Mouse (Mus musculus) heart, embryonic 14.5 days (tissue): ENCODE results near the gene Shb. TPM values are rescaled to one million over a fixed set of nuclear protein-coding genes. Genes with fewer than 3 reads are reported as not detected.
"Not testable (repeated sequence)": the region's sequence is repeated elsewhere in the genome, so short reads cannot be mapped to it uniquely, and the experiment has no call there.

Experiments
- ATAC-seq: fragments of 200-750 bp; cut with Nextera tagmentation; 2 replicates; pipeline ENCODE4 v1.8.0; 2017; ENCODE audit warnings: low read depth, moderate TSS enrichment; ENCODE audit not compliant: insufficient number of reproducible peaks, insufficient read depth, low FRiP score
- H3K27ac ChIP-seq, 2 experiments: fragments of 200-500 bp in 1 of 2; fragments of 300-500 bp in 1 of 2; sonication (generic) in 1 of 2; replicated peaks in 1 of 2; 2 replicates each; pipeline ENCODE4 v1.5.1; 2012 to 2014; ENCODE audit warnings: low read depth in 2 of 2, low read length in 2 of 2, control low read depth in 1 of 2, mild to moderate bottlenecking in 1 of 2, mixed read lengths in 1 of 2; ENCODE audit not compliant: control insufficient read depth in 1 of 2, insufficient read depth in 1 of 2
- H3K27me3 ChIP-seq: fragments of 300-500 bp; sonication (generic); 2 replicates; pipeline ENCODE4 v1.6.1; 2014; ENCODE audit warnings: mild to moderate bottlenecking, low read length, control low read depth; ENCODE audit not compliant: control insufficient read depth, insufficient read depth
- H3K36me3 ChIP-seq: fragments of 300-500 bp; sonication (generic); 2 replicates; pipeline ENCODE4 v1.6.1; 2014; ENCODE audit warnings: mild to moderate bottlenecking, control low read depth, low read length, mixed read lengths; ENCODE audit not compliant: control insufficient read depth, insufficient read depth
- H3K4me1 ChIP-seq, 2 experiments: fragments of 200-500 bp in 1 of 2; fragments of 300-500 bp in 1 of 2; sonication (generic) in 1 of 2; 2 replicates each; pipeline ENCODE4 v1.6.1; 2012 to 2014; ENCODE audit warnings: low read length in 2 of 2, control low read depth in 1 of 2, mixed read lengths in 1 of 2; ENCODE audit not compliant: control insufficient read depth in 2 of 2, insufficient read depth in 2 of 2
- H3K4me2 ChIP-seq: fragments of 300-500 bp; sonication (generic); 2 replicates; pipeline ENCODE4 v1.6.1; 2014; ENCODE audit warnings: mild to moderate bottlenecking, low read length
- H3K4me3 ChIP-seq, 2 experiments: fragments of 200-500 bp in 1 of 2; fragments of 300-500 bp in 1 of 2; sonication (generic) in 1 of 2; 2 replicates each; pipeline ENCODE4 v1.5.1; 2012 to 2014; ENCODE audit warnings: low read length in 2 of 2, mild to moderate bottlenecking in 2 of 2, control low read depth in 1 of 2, low read depth in 1 of 2, moderate library complexity in 1 of 2; ENCODE audit not compliant: control insufficient read depth in 1 of 2, insufficient read depth in 1 of 2
- H3K9ac ChIP-seq: fragments of 300-500 bp; sonication (generic); 2 replicates; pipeline ENCODE4 v1.6.1; 2014; ENCODE audit warnings: mild to moderate bottlenecking, low read length
- H3K9me3 ChIP-seq: fragments of 300-500 bp; sonication (generic); 2 replicates; pipeline ENCODE4 v1.6.1; 2016; ENCODE audit warnings: low read length, control low read depth; ENCODE audit not compliant: control insufficient read depth
- WGBS: fragments of 180-500 bp; shearing (Covaris S2); extraction: QIAGEN DNeasy Blood & Tissue Kit; methylation state at CpG from one replicate; pipeline ENCODE4 v1.1.7; 2014; 5-methylcytosine and 5-hydroxymethylcytosine counted together
- polyA plus RNA-seq: library from polyadenylated mRNA; unstranded; fragments of >200 nt; fragmentation: Nextera tagmentation; extraction: Ambion mirVana; gene quantifications from 2 replicates; pipeline ENCODE4 v1.2.1, GENCODE M21; 2014

Gene Shb
- polyA plus RNA-seq, 1 experiment from 2014 or later, result 19.0 TPM

- no peak overlapping the region for H3K4me3 ChIP-seq
- no peaks in the 10 kb centered on the region for H3K9me3 ChIP-seq
- H3K27ac ChIP-seq, result peak overlapping the region; percentile 15 to 46; a peak in 2 of 4 replicates
- no peak overlapping the region for H3K4me2 ChIP-seq
- no peak overlapping the region for H3K9ac ChIP-seq
- H3K36me3 ChIP-seq, result peaks cover 54% of the 10 kb centered on the region
- no peak for ATAC-seq
- no peaks in the 10 kb centered on the region for H3K27me3 ChIP-seq
- peaks cover 17 to 40% of the 10 kb centered on the region in 2 experiments for H3K4me1 ChIP-seq
- WGBS, result 67% methylated on average over 7 of the region's 7 CpGs
Observed at GRCm38 (mm10) chr4:45403499-45403878, 128.8 kb downstream of the Shb start.

- H3K4me3 ChIP-seq, result no peak overlapping the region
- 25% methylated on average over 7 of the region's 7 CpGs for WGBS
- ATAC-seq, result no peak
- no peaks in the 10 kb centered on the region for H3K27me3 ChIP-seq
- peaks cover 59% of the 10 kb centered on the region for H3K36me3 ChIP-seq
- H3K4me1 ChIP-seq, result peaks cover 17 to 40% of the 10 kb centered on the region in 2 experiments
- H3K27ac ChIP-seq, result peak overlapping the region; percentile 15 to 46; a peak in 3 of 4 replicates
- H3K9ac ChIP-seq, result no peak overlapping the region
- H3K4me2 ChIP-seq, result no peak overlapping the region
- H3K9me3 ChIP-seq, result no peaks in the 10 kb centered on the region
Observed at GRCm38 (mm10) chr4:45402878-45403498, 129.3 kb downstream of the Shb start.

GRCm38 (mm10) chr4:45402281-45402680, 130.0 kb downstream of the Shb start:
- Histone ChIP-seq H3K9me3 (no peaks in the 10 kb centered on the region), H3K9ac (no peak overlapping the region), H3K27me3 (no peaks in the 10 kb centered on the region), H3K36me3 (peaks cover 66% of the 10 kb centered on the region), H3K27ac (no peak overlapping the region; a peak in 1 of 4 replicates), H3K4me1 (peaks cover 17 to 37% of the 10 kb centered on the region in 2 experiments), H3K4me3 (no peak overlapping the region), H3K4me2 (no peak overlapping the region)
- ATAC-seq, result no peak
- WGBS, result 96% methylated on average over 4 of the region's 4 CpGs

- ATAC-seq, result no peak
- Histone ChIP-seq H3K36me3 (peaks cover 73% of the 10 kb centered on the region), H3K9me3 (no peaks in the 10 kb centered on the region), H3K4me3 (no peak overlapping the region), H3K9ac (no peak overlapping the region), H3K4me1 (peaks cover 13 to 21% of the 10 kb centered on the region in 2 experiments), H3K27ac (no peak overlapping the region), H3K4me2 (no peak overlapping the region), H3K27me3 (no peaks in the 10 kb centered on the region)
- WGBS, result 93% methylated on average over 45 of the region's 45 CpGs
Observed at GRCm38 (mm10) chr4:45399421-45400210, 132.7 kb downstream of the Shb start.

- H3K9ac ChIP-seq, ATAC-seq, H3K27ac ChIP-seq, H3K9me3 ChIP-seq, H3K4me3 ChIP-seq, H3K4me2 ChIP-seq, H3K27me3 ChIP-seq: not testable (repeated sequence)
- Histone ChIP-seq H3K4me1 (peaks cover 8 to 14% of the 10 kb centered on the region in 2 experiments), H3K36me3 (peaks cover 60% of the 10 kb centered on the region)
- WGBS, result 74% methylated on average over 5 of the region's 5 CpGs
Observed at GRCm38 (mm10) chr4:45398315-45398714, 134.0 kb downstream of the Shb start.

- H3K4me1 ChIP-seq, H3K4me2 ChIP-seq, H3K4me3 ChIP-seq, H3K27ac ChIP-seq, H3K9ac ChIP-seq, H3K27me3 ChIP-seq, H3K9me3 ChIP-seq, ATAC-seq: not testable (repeated sequence)
- 86% methylated on average over 5 of the region's 6 CpGs for WGBS
- peaks cover 47% of the 10 kb centered on the region for H3K36me3 ChIP-seq
Observed at GRCm38 (mm10) chr4:45396211-45396610, 136.1 kb downstream of the Shb start.

- no peak overlapping the region for H3K9ac ChIP-seq
- H3K4me3 ChIP-seq, result no peak overlapping the region
- peaks cover 3 to 5% of the 10 kb centered on the region in 2 experiments; a peak in 2 of 4 replicates for H3K4me1 ChIP-seq
- H3K27me3 ChIP-seq, result no peaks in the 10 kb centered on the region
- peaks cover 23% of the 10 kb centered on the region for H3K36me3 ChIP-seq
- no peak for ATAC-seq
- no peak overlapping the region for H3K4me2 ChIP-seq
- 79% methylated on average over 5 of the region's 5 CpGs for WGBS
- H3K9me3 ChIP-seq, result no peaks in the 10 kb centered on the region
- no peak overlapping the region for H3K27ac ChIP-seq
Observed at GRCm38 (mm10) chr4:45393658-45394057, 138.6 kb downstream of the Shb start.
